Mouse (Mus musculus): ENCODE data around the gene Erp29. TPM values are rescaled to one million over a fixed set of nuclear protein-coding genes. Genes with fewer than 3 reads are reported as not detected.

The Erp29 gene
- polyA plus RNA-seq, 1 experiment from 2014 or later = 143 TPM

GRCm38 (mm10) chr5:121452906-121453305, 600 bp upstream of the Erp29 start:
- Histone ChIP-seq H3K36me3 (ENCODE audit: control insufficient read depth, insufficient read depth, low read length) (peaks cover 3% of the 10 kb centered on the region), H3K4me2 (replicated peaks; ENCODE audit: low read depth) (peak overlapping the region; percentile 79), H3K9ac (ENCODE audit: low read length) (peak overlapping the region; percentile 91), H3K4me1 (replicated peaks; ENCODE audit: control insufficient read depth, insufficient read depth) (peaks cover 8% of the 10 kb centered on the region), H3K27me3 (ENCODE audit: control insufficient read depth, insufficient read depth, low read length) (no peaks in the 10 kb centered on the region), H3K9me3 (ENCODE audit: control insufficient read depth, low read length) (no peaks in the 10 kb centered on the region), H3K27ac (replicated peaks) (peak overlapping the region; percentile 98), H3K4me3 (ENCODE audit: low read depth, low read length) (peak overlapping the region; percentile 91)
- 4% methylated on average over 9 of the region's 9 CpGs for WGBS
- ATAC-seq (ENCODE audit: low FRiP score, low TSS enrichment) (peak; percentile 7; the same call in 1 of the 2 replicates), DNase-seq (ENCODE audit: low spot score) (no peak)
- TF ChIP-seq EP300 (optimal IDR thresholded peaks at IDR 0.05) (no peak), CTCF (IDR thresholded peaks at IDR 0.05; ENCODE audit: low read depth) (no peak)

- H3K27me3 ChIP-seq (ENCODE audit: control insufficient read depth, insufficient read depth, low read length) = no peaks in the 10 kb centered on the region
- under 1% methylated on average over 17 of the region's 17 CpGs for WGBS
- no peaks in the 10 kb centered on the region for H3K9me3 ChIP-seq (ENCODE audit: control insufficient read depth, low read length)
- H3K4me3 ChIP-seq (ENCODE audit: low read depth, low read length) = peak within 1 kb of the TSS; percentile 91
- DNase-seq (ENCODE audit: low spot score) (peak; percentile 53), ATAC-seq (ENCODE audit: low FRiP score, low TSS enrichment) (no peak)
- peaks cover 8% of the 10 kb centered on the region for H3K4me1 ChIP-seq (replicated peaks; ENCODE audit: control insufficient read depth, insufficient read depth)
- H3K27ac ChIP-seq (replicated peaks) = peak within 1 kb of the TSS; percentile 98
- peak within 1 kb of the TSS; percentile 91 for H3K9ac ChIP-seq (ENCODE audit: low read length)
- peak within 1 kb of the TSS; percentile 79 for H3K4me2 ChIP-seq (replicated peaks; ENCODE audit: low read depth)
- H3K36me3 ChIP-seq (ENCODE audit: control insufficient read depth, insufficient read depth, low read length) = peaks cover 9% of the 10 kb centered on the region
- TF ChIP-seq CTCF (IDR thresholded peaks at IDR 0.05; ENCODE audit: low read depth) = no peak
- TF ChIP-seq EP300 (optimal IDR thresholded peaks at IDR 0.05) = no peak
Measured at GRCm38 (mm10) chr5:121451644-121452025, 671 bp downstream of the Erp29 start, which contains the start of gene Tmem116. Tmem116 (plus strand) TSS chr5:121451893.

GRCm38 (mm10) chr5:121451203-121451602, 1.1 kb downstream of the Erp29 start:
- Histone ChIP-seq H3K9ac (ENCODE audit: low read length) (peak overlapping the region; percentile 88), H3K27me3 (ENCODE audit: control insufficient read depth, insufficient read depth, low read length) (no peaks in the 10 kb centered on the region), H3K4me1 (replicated peaks; ENCODE audit: control insufficient read depth, insufficient read depth) (peaks cover 8% of the 10 kb centered on the region), H3K4me3 (ENCODE audit: low read depth, low read length) (peak overlapping the region; percentile 91), H3K9me3 (ENCODE audit: control insufficient read depth, low read length) (no peaks in the 10 kb centered on the region), H3K4me2 (replicated peaks; ENCODE audit: low read depth) (peak overlapping the region; percentile 79), H3K36me3 (ENCODE audit: control insufficient read depth, insufficient read depth, low read length) (peaks cover 12% of the 10 kb centered on the region), H3K27ac (replicated peaks) (peak overlapping the region; percentile 96; the same call in 1 of the 2 replicates)
- DNase-seq (ENCODE audit: low spot score) (no peak), ATAC-seq (ENCODE audit: low FRiP score, low TSS enrichment) (no peak)
- WGBS = 17% methylated on average over 8 of the region's 8 CpGs
- TF ChIP-seq CTCF (IDR thresholded peaks at IDR 0.05; ENCODE audit: low read depth) = no peak
- no peak for TF ChIP-seq EP300 (optimal IDR thresholded peaks at IDR 0.05)

- Histone ChIP-seq H3K36me3 (ENCODE audit: control insufficient read depth, insufficient read depth, low read length) (peaks cover 13% of the 10 kb centered on the region), H3K4me1 (replicated peaks; ENCODE audit: control insufficient read depth, insufficient read depth) (peaks cover 8% of the 10 kb centered on the region), H3K27me3 (ENCODE audit: control insufficient read depth, insufficient read depth, low read length) (no peaks in the 10 kb centered on the region), H3K27ac (replicated peaks) (no peak overlapping the region), H3K9me3 (ENCODE audit: control insufficient read depth, low read length) (no peaks in the 10 kb centered on the region), H3K4me2 (replicated peaks; ENCODE audit: low read depth) (no peak overlapping the region), H3K9ac (ENCODE audit: low read length) (no peak overlapping the region), H3K4me3 (ENCODE audit: low read depth, low read length) (no peak overlapping the region)
- DNase-seq (ENCODE audit: low spot score) (no peak), ATAC-seq (ENCODE audit: low FRiP score, low TSS enrichment) (no peak)
- 74% methylated on average over 9 of the region's 9 CpGs for WGBS
- TF ChIP-seq CTCF (IDR thresholded peaks at IDR 0.05; ENCODE audit: low read depth) = no peak
Measured at GRCm38 (mm10) chr5:121450476-121450875, 1.8 kb downstream of the Erp29 start.

GRCm38 (mm10) chr5:121449976-121450375, 2.3 kb downstream of the Erp29 start:
- Histone ChIP-seq H3K4me1 (replicated peaks; ENCODE audit: control insufficient read depth, insufficient read depth) (peaks cover 8% of the 10 kb centered on the region), H3K4me2 (replicated peaks; ENCODE audit: low read depth) (no peak overlapping the region), H3K27ac (replicated peaks) (no peak overlapping the region), H3K4me3 (ENCODE audit: low read depth, low read length) (no peak overlapping the region), H3K27me3 (ENCODE audit: control insufficient read depth, insufficient read depth, low read length) (no peaks in the 10 kb centered on the region), H3K9ac (ENCODE audit: low read length) (no peak overlapping the region), H3K36me3 (ENCODE audit: control insufficient read depth, insufficient read depth, low read length) (peaks cover 18% of the 10 kb centered on the region), H3K9me3 (ENCODE audit: control insufficient read depth, low read length) (no peaks in the 10 kb centered on the region)
- WGBS = 66% methylated on average over 6 of the region's 6 CpGs
- ATAC-seq (ENCODE audit: low FRiP score, low TSS enrichment) (no peak), DNase-seq (ENCODE audit: low spot score) (peak; percentile 74)
- TF ChIP-seq CTCF (IDR thresholded peaks at IDR 0.05; ENCODE audit: low read depth) = peak; percentile 75
- no peak for TF ChIP-seq EP300 (optimal IDR thresholded peaks at IDR 0.05)

- no peaks in the 10 kb centered on the region for H3K27me3 ChIP-seq (ENCODE audit: control insufficient read depth, insufficient read depth, low read length)
- no peak overlapping the region for H3K4me3 ChIP-seq (ENCODE audit: low read depth, low read length)
- no peak overlapping the region for H3K27ac ChIP-seq (replicated peaks)
- no peak for ATAC-seq (ENCODE audit: low FRiP score, low TSS enrichment)
- H3K9me3 ChIP-seq (ENCODE audit: control insufficient read depth, low read length) = no peaks in the 10 kb centered on the region
- H3K4me2 ChIP-seq (replicated peaks; ENCODE audit: low read depth) = no peak overlapping the region
- peaks cover 21% of the 10 kb centered on the region for H3K36me3 ChIP-seq (ENCODE audit: control insufficient read depth, insufficient read depth, low read length)
- H3K9ac ChIP-seq (ENCODE audit: low read length) = no peak overlapping the region
- TF ChIP-seq CTCF (IDR thresholded peaks at IDR 0.05; ENCODE audit: low read depth) (peak; percentile 58), EP300 (optimal IDR thresholded peaks at IDR 0.05) (no peak)
- DNase-seq (ENCODE audit: low spot score) = peak; percentile 33
- no peaks in the 10 kb centered on the region; the same call in 1 of the 2 replicates for H3K4me1 ChIP-seq (replicated peaks; ENCODE audit: control insufficient read depth, insufficient read depth)
- 95% methylated on average over 3 of the region's 3 CpGs for WGBS
Measured at GRCm38 (mm10) chr5:121448450-121448849, 3.9 kb downstream of the Erp29 start.

Data from stomach, postnatal 0 days (tissue).